Mouse (Mus musculus) bone marrow, adult 2 months (tissue): ENCODE measurements around the gene Ptprg. TPM values are rescaled to one million over a fixed set of nuclear protein-coding genes. Genes with fewer than 3 reads are reported as not detected.

ENCODE experiments used
- H3K27ac ChIP-seq: fragments of 200-500 bp; 2 replicates; pipeline ENCODE4 v1.5.1; 2012; ENCODE audit warnings: low read depth, mild to moderate bottlenecking, control low read depth, inconsistent platforms, low read length; ENCODE audit not compliant: control insufficient read depth, poor library complexity, insufficient read depth
- H3K4me1 ChIP-seq: fragments of 200-500 bp; 2 replicates; pipeline ENCODE4 v1.6.1; 2011; ENCODE audit warnings: low read length; ENCODE audit not compliant: control insufficient read depth, insufficient read depth
- H3K4me3 ChIP-seq: fragments of 200-500 bp; replicated peaks from 2 replicates; pipeline ENCODE3; 2011; ENCODE audit warnings: mild to moderate bottlenecking, low read depth, low read length, control low read depth; ENCODE audit not compliant: control insufficient read depth
- CTCF ChIP-seq: fragments of 200-500 bp; IDR thresholded peaks from 2 replicates; pipeline ENCODE4 v1.5.1; 2011; ENCODE audit warnings: low read length, control low read depth; ENCODE audit not compliant: control insufficient read depth, insufficient read depth
- POLR2A ChIP-seq: fragments of 200-500 bp; IDR thresholded peaks from 2 replicates; pipeline ENCODE4 v1.6.1; 2011; ENCODE audit warnings: low read depth, mild to moderate bottlenecking, control low read depth, low read length, borderline replicate concordance; ENCODE audit not compliant: control insufficient read depth
- WGBS: fragments of 180-500 bp; shearing (Covaris S2); methylation state at CpG from one replicate; pipeline ENCODE4 v1.1.7; 2018; 5-methylcytosine and 5-hydroxymethylcytosine counted together
- polyA plus RNA-seq: library from polyadenylated mRNA; stranded (reverse); fragments of >200 nt; gene quantifications from 2 replicates; pipeline ENCODE4 v1.2.4, GENCODE M21; 2011; ENCODE audit warnings: low replicate concordance; ENCODE audit not compliant: missing spikeins, insufficient read depth, insufficient read length

Gene Ptprg
- polyA plus RNA-seq, 1 experiment = 0.27 TPM

DNA sequence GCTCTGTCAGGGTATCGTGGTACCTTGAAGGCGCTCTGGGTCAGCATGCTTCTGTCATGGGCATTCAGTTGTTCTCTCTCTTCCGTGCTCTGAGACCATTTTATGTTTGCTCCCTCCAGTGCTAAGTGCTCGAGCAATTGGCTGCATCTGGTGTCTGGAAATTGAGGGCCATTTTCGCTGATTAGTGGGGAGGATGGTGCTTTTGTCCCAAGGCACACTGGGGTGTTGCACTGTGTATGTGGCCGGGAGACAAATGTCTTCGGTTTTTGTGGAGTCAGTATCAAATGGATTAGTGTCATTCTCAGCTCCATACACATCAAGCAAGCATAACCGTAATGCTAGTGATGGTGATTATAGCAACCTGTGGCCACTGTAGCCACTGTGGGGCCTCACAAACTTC, 271.6 kb downstream of the Ptprg start:
- 76% methylated on average over 8 of the region's 8 CpGs for WGBS

DNA sequence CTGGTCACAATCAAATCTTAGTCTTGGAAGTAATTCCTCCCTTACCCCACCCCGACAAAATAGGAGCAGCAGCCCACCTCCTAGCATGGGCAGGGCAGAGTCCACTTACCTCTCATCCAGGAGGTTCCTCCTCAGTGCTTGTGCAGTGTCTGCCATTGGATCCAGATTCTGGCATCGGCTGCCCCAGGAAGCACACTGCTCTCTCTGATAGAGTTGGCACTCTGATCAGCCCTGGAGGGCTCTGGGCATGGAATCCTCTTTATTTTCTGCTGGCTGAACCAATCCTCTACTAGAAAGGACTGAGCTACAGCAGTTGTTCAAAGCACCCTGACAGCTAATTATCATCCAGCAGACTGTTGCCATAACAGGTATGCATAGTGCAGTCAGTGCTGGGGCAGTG, 272.2 kb downstream of the Ptprg start:
- 83% methylated on average over 2 of the region's 2 CpGs for WGBS
- H3K4me1 ChIP-seq = no peaks in the 10 kb centered on the region
- H3K27ac ChIP-seq = no peak overlapping the region
- H3K4me3 ChIP-seq = no peak overlapping the region
- no peak for TF ChIP-seq CTCF
- no peak for TF ChIP-seq POLR2A

More for the DNA sequence above, 271.6 kb downstream of the Ptprg start:
- H3K4me3 ChIP-seq = no peak overlapping the region
- no peaks in the 10 kb centered on the region for H3K4me1 ChIP-seq
- TF ChIP-seq POLR2A (no peak), CTCF (no peak)
- no peak overlapping the region for H3K27ac ChIP-seq

DNA sequence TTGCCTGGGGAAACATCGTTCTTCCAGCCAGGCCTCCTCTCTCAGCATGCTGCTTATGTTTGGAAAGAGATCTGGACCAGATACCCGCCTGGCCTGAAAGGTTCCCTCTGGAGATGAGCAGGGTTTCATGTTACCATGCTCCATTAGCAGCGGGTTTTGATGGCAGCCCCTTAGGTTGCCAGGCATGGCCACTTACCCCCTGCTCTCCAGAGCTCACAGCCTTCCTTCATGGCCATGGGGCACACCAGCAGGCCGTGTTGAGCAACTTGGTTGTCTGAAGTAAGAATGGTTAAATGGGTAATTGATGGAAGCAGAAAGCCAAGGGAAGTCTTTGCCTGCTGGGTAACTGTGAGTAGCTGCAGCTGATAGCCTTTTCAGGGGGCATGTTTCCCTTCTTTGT, 274.8 kb downstream of the Ptprg start:
- H3K27ac ChIP-seq = no peak overlapping the region

DNA sequence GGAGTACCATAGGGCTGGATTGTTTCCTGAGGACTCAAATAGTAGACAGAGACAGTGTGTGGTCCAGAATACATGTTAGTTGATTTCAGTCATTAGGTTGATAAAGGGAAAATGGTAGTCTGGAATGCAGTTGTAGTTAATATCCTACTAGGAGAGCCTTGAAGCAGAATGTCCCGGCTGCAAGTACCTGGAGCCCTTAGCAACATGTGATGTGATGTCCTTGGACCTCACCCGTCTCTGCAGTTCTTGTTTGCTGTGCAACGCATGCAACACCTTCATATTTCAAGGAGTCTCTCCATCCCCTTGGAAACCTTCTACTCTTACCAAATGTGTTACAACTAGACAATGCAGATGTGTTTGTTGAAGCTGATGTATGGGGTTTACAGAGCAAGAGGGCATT, 280.3 kb downstream of the Ptprg start:
- H3K4me1 ChIP-seq = no peaks in the 10 kb centered on the region
- no peak overlapping the region for H3K4me3 ChIP-seq
- 91% methylated on average over 3 of the region's 3 CpGs for WGBS
- H3K27ac ChIP-seq = no peak overlapping the region
- no peak for TF ChIP-seq CTCF

More for the DNA sequence above, 274.8 kb downstream of the Ptprg start:
- no peaks in the 10 kb centered on the region for H3K4me1 ChIP-seq
- 55% methylated on average over 4 of the region's 4 CpGs for WGBS
- no peak for TF ChIP-seq CTCF
- TF ChIP-seq POLR2A = no peak
- H3K4me3 ChIP-seq = no peak overlapping the region

DNA sequence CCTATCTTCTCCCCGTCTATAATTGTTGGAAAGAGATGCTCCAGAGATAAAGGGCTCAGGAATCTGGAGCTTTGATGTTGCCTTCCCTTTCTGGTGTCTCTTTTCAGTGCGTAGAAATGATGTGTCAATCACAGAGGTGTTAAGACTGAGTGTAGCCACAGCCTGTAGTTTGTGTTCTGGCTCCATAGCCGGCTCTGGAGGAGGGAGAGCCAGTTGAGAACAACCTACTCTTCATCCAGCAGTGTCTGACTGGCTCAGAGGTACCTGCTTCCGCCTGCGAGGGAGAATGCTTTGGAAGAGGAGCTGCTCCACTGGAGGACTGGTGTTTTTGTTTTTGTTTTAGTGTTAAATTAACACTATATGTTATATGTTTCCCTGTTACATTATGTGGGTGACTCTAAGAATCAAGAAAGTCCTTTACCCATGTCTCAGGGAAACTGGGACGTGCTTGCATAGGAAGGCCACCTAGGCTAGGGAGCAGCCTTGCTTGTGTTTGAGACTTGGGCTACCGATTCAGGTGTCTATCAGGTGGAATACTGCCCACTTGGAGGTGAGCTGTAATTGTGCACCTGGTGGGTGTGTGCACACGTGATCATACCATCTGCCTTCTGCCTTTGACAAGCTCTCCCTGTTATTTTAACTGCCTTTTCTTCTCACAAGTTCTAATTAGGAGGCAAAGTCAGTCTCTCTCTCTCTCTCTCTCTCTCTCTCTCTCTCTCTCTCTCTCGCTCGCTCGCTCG, 282.5 kb downstream of the Ptprg start:
- Histone ChIP-seq H3K4me3 (no peak overlapping the region), H3K4me1 (no peaks in the 10 kb centered on the region), H3K27ac (no peak overlapping the region)
- WGBS = 78% methylated on average over 12 of the region's 12 CpGs
- no peak for TF ChIP-seq POLR2A
- TF ChIP-seq CTCF = no peak

DNA sequence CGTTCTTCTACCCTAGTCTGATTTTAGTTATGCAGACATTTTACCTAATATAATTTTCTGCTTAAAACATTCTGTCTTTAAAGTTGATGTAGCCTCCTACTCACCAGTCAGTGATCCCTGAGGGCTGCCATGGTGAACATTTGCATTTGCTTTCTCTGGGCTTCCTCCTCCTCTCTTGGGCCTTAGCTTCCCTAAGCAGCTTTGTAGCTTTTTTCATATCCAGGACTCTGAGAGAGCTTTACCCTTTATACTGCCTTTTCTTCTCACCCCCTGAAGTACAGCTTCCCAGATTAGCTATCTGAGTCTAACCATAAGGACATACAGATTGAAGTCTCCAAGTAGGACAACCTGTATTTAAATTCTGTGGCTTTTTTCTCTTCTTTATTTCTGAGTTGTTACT, 284.4 kb downstream of the Ptprg start:
- Histone ChIP-seq H3K4me3 (no peak overlapping the region), H3K27ac (no peak overlapping the region), H3K4me1 (no peaks in the 10 kb centered on the region)
- WGBS = 89% methylated on average over 1 of the region's 1 CpGs
- no peak for TF ChIP-seq POLR2A
- no peak for TF ChIP-seq CTCF

DNA sequence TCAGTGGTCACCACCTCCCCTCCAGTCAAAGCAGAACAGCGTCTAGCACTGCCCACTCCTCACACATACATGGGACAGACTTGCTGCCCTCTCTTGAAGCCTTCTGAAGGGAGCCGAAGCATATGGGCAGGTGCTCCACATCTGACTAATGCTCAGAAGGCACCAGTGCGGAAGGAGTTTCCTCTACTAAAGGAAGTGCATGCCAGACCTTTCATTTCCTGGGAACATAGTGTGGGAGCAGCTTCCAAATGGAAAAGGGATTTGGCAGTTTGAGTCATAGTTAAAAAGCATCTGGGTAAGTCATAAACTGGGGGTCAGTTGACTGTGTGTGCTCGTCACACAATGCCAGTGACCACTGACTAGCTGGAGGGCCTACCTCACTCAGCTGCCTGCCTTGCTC, 288.3 kb downstream of the Ptprg start:
- TF ChIP-seq POLR2A = no peak
- no peak for TF ChIP-seq CTCF
- Histone ChIP-seq H3K4me3 (no peak overlapping the region), H3K4me1 (no peaks in the 10 kb centered on the region), H3K27ac (no peak overlapping the region)
- 72% methylated on average over 4 of the region's 4 CpGs for WGBS

DNA sequence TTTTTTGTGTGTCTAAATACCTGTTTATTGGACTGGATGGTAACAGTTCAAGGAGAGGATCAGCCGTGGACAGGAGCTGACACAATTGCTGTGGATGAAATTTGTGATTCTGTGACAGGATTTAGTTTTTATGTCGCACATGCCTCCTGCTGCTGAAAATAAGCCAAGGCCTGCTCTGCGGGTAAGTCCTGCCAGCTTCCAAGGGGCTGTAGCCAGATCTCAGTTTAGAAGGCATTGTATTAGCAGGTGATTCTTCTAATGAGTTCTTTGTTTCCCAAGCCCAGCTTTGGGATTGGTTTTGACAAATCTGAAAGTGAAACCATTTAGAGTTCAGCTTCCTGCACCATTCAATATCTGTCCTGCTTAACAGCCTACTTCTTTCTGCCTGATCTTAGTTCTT, 299.6 kb downstream of the Ptprg start:
- Histone ChIP-seq H3K27ac (no peak overlapping the region), H3K4me1 (no peaks in the 10 kb centered on the region), H3K4me3 (no peak overlapping the region)
- TF ChIP-seq POLR2A (no peak), CTCF (no peak)
- WGBS = 79% methylated on average over 3 of the region's 3 CpGs

DNA sequence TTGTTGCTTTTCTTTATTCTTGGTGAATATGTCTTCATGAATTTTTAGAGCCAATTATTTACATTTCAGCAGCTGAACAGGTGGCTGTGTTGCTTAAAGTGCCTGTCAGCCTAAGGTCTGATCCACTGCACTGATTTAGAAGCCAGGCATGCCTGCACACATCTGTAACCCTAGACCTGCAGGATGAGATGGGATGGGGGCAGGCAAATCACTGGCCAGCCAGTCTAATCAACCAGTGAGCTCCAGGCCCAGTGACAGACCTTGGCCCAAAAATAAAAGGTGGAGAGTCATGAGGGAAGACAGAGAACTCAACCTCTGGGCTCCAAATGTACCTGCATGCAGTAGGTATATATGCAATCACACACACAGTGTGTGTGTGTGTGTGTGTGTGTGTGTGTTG, 302.2 kb downstream of the Ptprg start:
- Histone ChIP-seq H3K4me3 (no peak overlapping the region), H3K4me1 (no peaks in the 10 kb centered on the region), H3K27ac (no peak overlapping the region)
- no peak for TF ChIP-seq CTCF
- no peak for TF ChIP-seq POLR2A
